7 mouse cellular contexts compared by ENCODE assay signal in the genomic region with DNA sequence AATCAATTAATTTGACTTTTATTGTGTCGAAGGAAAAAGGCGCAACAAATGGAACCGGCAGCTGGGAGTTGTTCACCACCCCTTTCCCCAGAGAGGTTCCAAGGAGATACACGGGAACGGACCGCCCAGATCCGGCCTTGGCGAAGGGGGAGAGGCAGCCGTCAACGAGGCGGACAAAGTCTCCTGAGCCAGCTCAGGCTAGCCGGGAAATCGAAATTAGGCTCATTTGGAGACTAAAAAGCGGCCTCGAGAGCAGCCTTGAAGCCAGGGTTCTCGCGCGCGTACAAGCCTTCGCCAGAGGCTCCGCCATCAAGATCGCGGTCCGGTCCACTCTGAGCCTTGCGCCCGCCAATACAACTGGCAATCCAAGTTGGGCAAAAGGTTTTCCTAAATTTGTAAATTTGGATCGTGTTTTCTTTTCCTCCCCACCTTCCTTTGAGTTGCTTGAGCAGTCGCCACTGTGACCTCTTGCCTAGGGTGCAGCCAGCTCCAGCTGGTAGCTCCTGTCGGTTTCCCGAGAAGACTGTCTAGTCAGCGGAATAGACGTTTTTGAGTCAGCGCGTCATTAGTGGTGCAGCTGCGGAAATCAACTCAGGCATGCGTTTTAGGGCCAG. TPM values are rescaled to one million over a fixed set of nuclear protein-coding genes. Genes with fewer than 3 reads are reported as not detected.
DNase-seq lines count a peak whose midpoint lies in the region; ATAC-seq and TF ChIP-seq lines count a peak whose summit lies in the region.

No protein-coding gene starts in this region.

- H3K9me3 ChIP-seq in heart, embryonic 15.5 days (replicated peaks) = no peaks in the 10 kb centered on the region
- H3K9me3 ChIP-seq in ES-Bruce4 (replicated peaks; ENCODE audit: control insufficient read depth, insufficient read depth, low read length, poor library complexity, severe bottlenecking) = no peaks in the 10 kb centered on the region
- no peaks in the 10 kb centered on the region for H3K9me3 ChIP-seq in limb, embryonic 13.5 days

- DNase-seq in heart, adult 9 months (ENCODE audit: low spot score in 2 of 2) = no peak
- DNase-seq in embryo, embryonic 11 days = peak; percentile 61
- DNase-seq in urinary bladder, postnatal 36 days (ENCODE audit: low spot score in 2 of 2) = no peak
- no peak for DNase-seq in c-Kit-positive CD71-positive TER-119-positive erythroid progenitor cells, embryonic 14.5 days (ENCODE audit: low spot score)

- WGBS in heart, embryonic 15.5 days = 2% methylated on average over 36 of the region's 36 CpGs
- under 1% methylated on average over 36 of the region's 36 CpGs for WGBS in limb, embryonic 13.5 days

- TF ChIP-seq EP300 in ES-Bruce4 (IDR thresholded peaks at IDR 0.05; ENCODE audit: insufficient read depth, low read depth, low read length) = no peak

- no peak for TF ChIP-seq CTCF in ES-Bruce4 (IDR thresholded peaks at IDR 0.05; ENCODE audit: low read depth, low read length)

- H3K27ac ChIP-seq in heart, embryonic 15.5 days = no peak overlapping the region
- no peak overlapping the region for H3K27ac ChIP-seq in ES-Bruce4 (ENCODE audit: insufficient read depth, low read length)
- no peak overlapping the region for H3K27ac ChIP-seq in limb, embryonic 13.5 days

- 0 out of 2 replicates have a peak overlapping the region, but pooled peaks have one; percentile 7 for H3K4me2 ChIP-seq in heart, embryonic 15.5 days
- H3K4me2 ChIP-seq in limb, embryonic 13.5 days (replicated peaks) = 0 out of 2 replicates have a peak overlapping the region, but pooled peaks have one; percentile 11

- peaks cover 46% of the 10 kb centered on the region for H3K4me1 ChIP-seq in heart, embryonic 15.5 days (replicated peaks)
- no peaks in the 10 kb centered on the region for H3K4me1 ChIP-seq in ES-Bruce4 (ENCODE audit: control insufficient read depth, insufficient read depth, low read length)
- peaks cover 37% of the 10 kb centered on the region for H3K4me1 ChIP-seq in limb, embryonic 13.5 days

- no peak for TF ChIP-seq POLR2A in ES-Bruce4 (IDR thresholded peaks at IDR 0.05; ENCODE audit: insufficient read depth, low read length)

- H3K36me3 ChIP-seq in heart, embryonic 15.5 days = no peaks in the 10 kb centered on the region
- no peaks in the 10 kb centered on the region for H3K36me3 ChIP-seq in ES-Bruce4 (ENCODE audit: control insufficient read depth, insufficient read depth, low read length, poor library complexity, severe bottlenecking)
- H3K36me3 ChIP-seq in limb, embryonic 13.5 days = no peaks in the 10 kb centered on the region

- H3K4me3 ChIP-seq in heart, embryonic 15.5 days = no peak overlapping the region
- peak overlapping the region; percentile 20 for H3K4me3 ChIP-seq in ES-Bruce4 (ENCODE audit: low read depth, low read length)
- peak overlapping the region; percentile 13; the same call in 1 of the 2 replicates for H3K4me3 ChIP-seq in limb, embryonic 13.5 days

- H3K27me3 ChIP-seq in heart, embryonic 15.5 days = peaks cover 96% of the 10 kb centered on the region
- peaks cover 33% of the 10 kb centered on the region for H3K27me3 ChIP-seq in ES-Bruce4 (ENCODE audit: control insufficient read depth, insufficient read depth, low read length, poor library complexity, severe bottlenecking)
- peaks cover 97% of the 10 kb centered on the region for H3K27me3 ChIP-seq in limb, embryonic 13.5 days

- ATAC-seq in heart, embryonic 15.5 days (replicated peaks; ENCODE audit: insufficient number of reproducible peaks, insufficient read depth, low FRiP score, low read depth) = no peak
- no peak for ATAC-seq in limb, embryonic 13.5 days (ENCODE audit: low FRiP score, low read depth)

- H3K9ac ChIP-seq in heart, embryonic 15.5 days = no peak overlapping the region
- H3K9ac ChIP-seq in ES-Bruce4 (ENCODE audit: low read depth, poor library complexity, severe bottlenecking) = peak overlapping the region; percentile 59
- H3K9ac ChIP-seq in limb, embryonic 13.5 days = no peak overlapping the region

RNA-seq across cellular contexts. Expression of a gene that starts 2.4 kb away (rescaled TPM):
- 0.20 TPM in 1 of 2 replicates, not detected in the other for polyA plus RNA-seq in heart, embryonic 15.5 days (2015; fragmentation: Nextera tagmentation; extraction: Ambion mirVana)
- polyA plus RNA-seq in ES-Bruce4 (2011; ENCODE audit: insufficient read depth, insufficient read length, low read depth, missing spikeins) = 1.3 and 2.4 TPM in 2 replicates
- polyA plus RNA-seq in limb, embryonic 13.5 days (2015; fragmentation: Nextera tagmentation; extraction: Ambion mirVana) = 0.74 and 0.80 TPM in 2 replicates
